Mouse (Mus musculus) T-helper 17 cell (primary cell): Measurements from ENCODE around the gene Cpne4.

Source experiments
- in situ Hi-C, 2 experiments: fragments of 300-600 bp; cut with MboI, MseI; formaldehyde crosslinking; loops; 1 replicate in 1 of 2; 2 replicates in 1 of 2; pipeline ENCODE4 v1.15.1; 2025; ENCODE audit warnings: high pct_unique_total_duplicates in 2 of 2

The Cpne4 gene

DNA sequence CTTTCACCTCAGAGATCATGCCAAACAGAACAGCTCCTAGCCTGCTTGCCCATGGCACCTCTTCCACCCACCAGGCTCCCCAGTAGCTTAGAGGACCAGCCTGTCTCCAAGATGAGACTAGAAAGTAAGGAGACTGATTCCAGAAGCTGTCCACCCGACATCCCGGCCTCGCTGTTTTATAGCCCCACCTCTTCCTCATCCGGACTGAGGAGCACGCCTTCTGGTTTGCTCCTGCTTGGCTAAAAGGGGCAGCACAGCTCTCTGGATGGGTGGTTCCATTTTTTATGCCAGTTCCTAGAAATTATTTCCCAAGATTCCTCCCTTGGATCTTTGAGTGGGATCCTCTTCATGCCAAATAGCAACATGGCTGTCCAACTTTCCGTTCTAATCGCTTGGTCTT lies 486.6 kb downstream of the Cpne4 start:
- in situ Hi-C loops, result no loop called here

DNA sequence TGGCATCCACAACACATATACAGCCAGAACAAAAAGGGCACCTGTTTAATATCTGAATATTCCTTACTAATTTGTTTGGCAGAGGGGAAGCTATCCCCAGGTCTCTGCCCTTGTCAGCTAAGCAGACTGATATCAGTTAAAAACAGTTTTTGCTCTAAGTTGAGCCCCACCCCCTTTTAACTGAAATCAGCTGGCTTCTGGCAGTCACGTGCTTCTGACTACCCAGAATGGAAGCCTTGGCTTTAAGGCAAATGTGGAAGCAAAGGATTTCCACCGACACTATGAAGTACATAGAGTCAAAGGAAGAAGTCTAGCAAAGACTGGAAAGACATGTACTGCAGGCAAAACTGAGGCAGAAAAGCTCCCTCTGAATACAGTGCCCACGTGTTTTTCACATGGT lies 490.8 kb downstream of the Cpne4 start:
- in situ Hi-C loops, result no loop called here

DNA sequence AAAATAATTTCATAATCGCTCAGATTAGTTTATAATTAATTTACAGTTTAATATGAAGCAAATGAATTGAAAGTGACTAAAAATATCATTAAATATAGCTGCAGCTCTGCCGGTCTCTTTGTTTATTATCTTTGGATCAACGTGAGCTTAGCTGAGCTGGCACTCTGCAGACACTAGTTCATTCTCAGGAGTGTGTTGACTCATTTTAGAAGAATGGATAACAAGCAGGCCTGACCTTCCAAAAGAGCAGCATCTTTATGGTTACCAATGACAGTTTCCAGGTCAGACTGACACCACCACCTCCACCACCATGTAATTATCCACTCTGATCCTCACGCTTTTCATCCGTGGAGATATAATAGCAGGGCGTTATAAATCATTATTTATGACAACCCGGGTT lies 498.9 kb downstream of the Cpne4 start:
- in situ Hi-C loops, result no loop called here

DNA sequence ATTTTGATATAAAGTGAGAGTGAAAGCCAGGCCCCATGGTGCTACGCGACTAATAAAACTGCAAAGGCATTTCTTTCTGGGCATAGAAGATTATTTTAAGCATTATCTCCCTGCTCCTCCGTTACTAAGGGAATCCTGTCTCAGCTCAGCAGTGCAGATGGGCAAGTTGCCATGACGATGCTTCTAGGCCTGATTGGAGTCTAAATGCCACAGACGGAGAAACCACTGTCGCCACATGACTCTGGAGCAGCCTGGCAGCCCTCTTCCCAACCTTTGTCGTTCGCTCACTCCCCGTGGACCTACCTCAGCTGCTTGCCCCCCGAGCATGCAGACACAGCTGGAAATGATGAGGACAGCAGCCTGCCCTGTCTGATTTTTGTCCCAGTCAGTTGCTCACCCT lies 501.3 kb downstream of the Cpne4 start:
- in situ Hi-C loops, result no loop called here

DNA sequence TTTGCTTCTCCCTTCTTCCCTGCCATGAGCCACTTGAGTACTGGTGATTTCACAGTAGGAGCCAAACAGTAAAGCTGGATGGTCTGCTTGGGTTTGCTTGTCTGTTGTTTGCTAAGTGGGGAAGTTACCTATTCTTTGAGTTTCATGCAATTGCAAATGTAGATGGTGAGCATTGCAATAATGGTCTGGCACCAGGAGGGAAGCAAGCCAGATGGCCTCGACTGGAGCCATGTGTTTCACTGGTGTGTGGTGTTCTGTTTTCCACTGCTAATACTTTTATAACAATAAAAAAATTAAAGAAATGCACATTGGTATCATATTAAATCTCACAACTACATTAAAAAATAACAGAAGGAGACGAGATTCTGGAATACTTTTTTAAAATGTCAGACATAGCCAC lies 502.6 kb downstream of the Cpne4 start:
- in situ Hi-C loops, result loop anchor here (10.0 to 25.0 kb wide), 5 partner anchors 588 to 1712 kb away; partner anchors contain the start of genes Dusp7 (in 1 of the 2), Glyctk (in 1 of the 2) and Pik3r4 (in 1 of the 2)

DNA sequence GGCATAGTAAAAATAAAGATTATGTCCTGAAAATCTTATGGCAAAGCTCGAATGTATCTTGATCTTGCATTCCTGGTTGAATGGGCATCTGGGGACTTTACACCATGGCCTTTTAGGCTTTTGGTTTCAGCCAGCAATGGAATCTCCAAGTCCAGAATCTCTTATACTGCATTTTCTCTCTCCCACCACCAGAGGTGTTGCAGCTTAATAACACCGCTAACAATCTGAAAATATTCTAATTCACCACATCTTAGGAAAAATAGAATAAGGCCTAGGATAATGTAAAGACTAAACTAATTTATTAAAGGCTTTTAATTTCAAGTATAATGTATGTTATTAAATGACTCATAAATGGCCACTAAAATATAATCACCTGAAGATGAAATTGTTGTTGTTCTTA lies 503.2 kb downstream of the Cpne4 start:
- in situ Hi-C loops, result loop anchor here (10.0 to 25.0 kb wide), 5 partner anchors 587 to 1713 kb away; partner anchors contain the start of genes Dusp7 (in 1 of the 2), Glyctk (in 1 of the 2) and Pik3r4 (in 1 of the 2)

DNA sequence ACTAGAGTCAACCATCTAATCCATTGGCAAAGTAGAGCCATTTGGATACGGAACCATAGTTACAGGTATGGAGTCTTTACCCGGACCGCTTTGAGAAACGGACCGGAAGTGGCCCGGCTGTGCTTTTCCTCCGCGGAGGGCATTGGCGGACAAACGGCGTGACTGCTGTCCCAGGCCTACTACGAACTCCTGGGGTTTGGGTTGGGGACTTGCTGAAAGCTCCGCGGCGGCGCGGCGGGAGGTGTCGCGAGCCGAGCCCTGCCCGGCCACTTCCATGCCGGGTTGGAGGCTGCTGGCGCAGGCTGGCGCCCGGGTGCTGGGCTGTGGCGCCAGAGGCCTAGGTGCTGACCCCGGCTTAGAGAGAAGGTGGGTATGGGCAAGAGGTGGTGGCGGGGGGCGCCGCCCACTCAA lies 506.1 kb downstream of the Cpne4 start, which contains the start of gene Mrpl3:
Gene Mrpl3, plus strand, starts transcription at position 93 of the 411 bp plus-strand sequence.
- in situ Hi-C loops, result loop anchor here (10.0 to 25.0 kb wide), 5 partner anchors 584 to 1716 kb away; partner anchors contain the start of genes Dusp7 (in 1 of the 2), Glyctk (in 1 of the 2) and Pik3r4 (in 1 of the 2)

DNA sequence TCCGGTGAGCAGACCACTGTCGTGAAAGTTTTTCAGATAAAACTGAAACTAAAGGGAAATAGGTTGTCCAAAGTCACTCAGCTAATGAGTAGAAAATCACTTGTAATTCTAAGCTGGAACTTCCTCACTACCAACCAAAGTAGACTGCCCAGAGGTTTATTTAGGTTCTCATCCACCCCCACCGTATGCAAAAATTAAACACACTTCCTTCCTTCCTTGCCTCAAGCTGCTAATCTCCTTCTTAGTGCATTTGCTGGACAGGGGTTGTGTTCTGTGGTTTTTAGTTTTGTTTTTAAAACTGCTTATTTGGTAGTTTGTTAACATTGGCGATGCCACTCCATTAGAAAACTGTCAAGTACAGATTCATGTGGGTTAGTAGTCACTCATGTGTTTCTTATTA lies 506.7 kb downstream of the Cpne4 start:
- in situ Hi-C loops, result loop anchor here (10.0 to 25.0 kb wide), 5 partner anchors 583 to 1717 kb away; partner anchors contain the start of genes Dusp7 (in 1 of the 2), Glyctk (in 1 of the 2) and Pik3r4 (in 1 of the 2)

DNA sequence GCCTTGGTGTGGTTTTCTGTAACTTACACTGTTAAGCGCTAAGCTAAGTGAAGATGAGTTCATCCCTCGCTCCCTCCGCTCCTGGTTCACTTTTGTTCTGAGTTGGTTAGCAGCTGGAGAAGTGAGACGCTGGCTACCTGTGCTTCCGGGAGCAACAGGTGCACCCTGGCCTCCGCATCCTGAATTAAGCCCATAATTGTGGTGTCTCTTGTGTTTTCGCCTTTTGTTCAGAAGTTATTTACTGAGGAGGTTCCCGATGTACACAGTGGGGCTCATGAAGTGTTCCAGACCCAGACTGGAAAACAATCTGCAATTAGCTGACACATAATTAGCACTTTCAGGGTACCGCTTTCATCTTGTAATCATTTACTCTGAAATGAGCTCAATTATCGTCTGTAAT lies 522.0 kb downstream of the Cpne4 start:
- in situ Hi-C loops, result loop anchor here (25.0 kb wide), 4 partner anchors 568 to 1732 kb away; partner anchors contain the start of genes Dusp7 (in 1 of the 2) and Pik3r4 (in 1 of the 2)

DNA sequence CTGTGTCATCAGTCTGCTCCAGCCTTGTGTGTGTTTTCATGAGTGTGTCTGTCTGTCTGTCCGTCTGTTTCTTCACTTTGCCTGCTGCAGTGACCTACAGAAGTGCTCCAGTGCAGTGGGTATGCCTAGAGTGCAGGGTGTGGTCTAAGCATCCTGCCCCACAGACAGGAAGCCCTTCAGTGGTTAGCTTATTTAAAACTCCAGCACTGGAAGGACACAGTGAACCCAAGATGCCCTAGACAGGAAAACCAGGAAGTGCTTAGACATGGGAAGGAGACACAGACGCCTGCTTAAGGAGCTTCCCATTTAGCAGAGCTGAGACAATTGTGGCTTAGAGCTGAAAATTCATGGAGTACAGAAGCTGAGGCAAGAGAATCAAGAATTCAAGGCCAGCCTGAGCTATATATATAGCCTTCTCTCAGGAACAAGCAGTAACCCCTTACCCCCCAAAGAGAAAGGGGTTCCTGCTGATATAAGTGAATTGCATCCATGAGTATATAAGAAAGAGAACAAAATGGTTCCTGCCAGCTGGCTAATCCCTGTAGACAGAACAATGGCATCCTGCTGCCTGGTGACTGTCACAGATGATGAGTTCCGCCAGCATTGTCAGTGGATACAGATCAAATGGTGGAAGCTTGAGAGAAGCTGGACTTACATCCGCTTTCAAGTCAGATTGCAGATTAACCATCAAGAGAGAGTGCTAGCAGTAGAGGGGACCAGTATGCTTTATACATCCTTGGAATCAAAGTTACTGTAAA lies 526.1 kb downstream of the Cpne4 start:
- in situ Hi-C loops, result loop anchor here (25.0 kb wide), 4 partner anchors 564 to 1736 kb away; partner anchors contain the start of genes Dusp7 (in 1 of the 2) and Pik3r4 (in 1 of the 2)

DNA sequence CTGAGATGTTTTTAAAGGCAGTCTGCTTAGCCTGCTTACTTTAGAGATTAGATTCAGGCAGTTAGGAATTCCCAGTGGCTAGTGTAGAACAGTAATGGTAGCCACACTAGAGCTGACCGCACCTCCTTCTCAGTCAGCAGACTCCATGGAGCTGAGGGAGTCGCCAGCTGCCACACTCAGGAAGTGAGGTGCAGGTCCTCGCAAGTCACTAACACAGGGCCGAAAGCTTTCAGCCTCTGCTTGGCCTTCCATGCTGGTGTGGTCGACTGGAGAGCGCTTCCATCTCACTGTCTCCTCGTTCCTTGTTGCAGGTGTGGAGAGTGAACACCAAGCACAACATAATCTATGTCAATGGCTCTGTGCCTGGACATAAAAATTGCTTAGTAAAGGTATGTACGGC lies 527.8 kb downstream of the Cpne4 start:
- in situ Hi-C loops, result loop anchor here (25.0 kb wide), 4 partner anchors 562 to 1738 kb away; partner anchors contain the start of genes Dusp7 (in 1 of the 2) and Pik3r4 (in 1 of the 2)

DNA sequence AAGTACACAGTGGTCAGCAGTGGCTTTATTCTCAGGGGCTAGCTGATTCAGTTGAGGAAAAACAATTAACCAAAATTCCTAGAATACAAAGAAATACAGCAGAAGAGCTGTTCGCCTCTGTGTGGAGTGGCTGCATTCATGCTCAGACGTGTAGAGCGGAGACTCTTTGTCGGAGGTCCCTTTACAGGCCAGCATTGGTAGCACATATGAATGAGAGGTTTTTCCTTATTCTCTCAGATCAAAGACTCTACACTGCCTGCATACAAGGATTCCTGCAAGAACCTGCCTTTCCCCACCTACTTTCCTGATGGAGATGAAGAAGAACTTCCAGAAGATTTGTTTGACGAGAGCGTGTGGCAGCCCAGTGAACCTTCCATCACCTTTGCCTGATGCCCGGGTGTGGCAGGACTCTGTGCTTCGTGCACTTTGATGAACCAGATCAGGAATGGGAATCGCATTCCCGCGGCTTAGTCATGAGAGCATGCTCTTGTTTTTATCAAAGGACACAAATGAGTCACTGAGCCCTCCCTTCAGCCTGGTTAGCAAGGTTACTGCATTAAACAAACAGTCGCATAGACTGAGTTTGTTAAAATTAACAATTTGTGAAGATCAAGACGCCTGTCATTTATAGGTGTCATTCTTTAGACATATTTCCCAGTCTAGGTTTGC lies 529.8 kb downstream of the Cpne4 start:
- in situ Hi-C loops, result no loop called here

DNA sequence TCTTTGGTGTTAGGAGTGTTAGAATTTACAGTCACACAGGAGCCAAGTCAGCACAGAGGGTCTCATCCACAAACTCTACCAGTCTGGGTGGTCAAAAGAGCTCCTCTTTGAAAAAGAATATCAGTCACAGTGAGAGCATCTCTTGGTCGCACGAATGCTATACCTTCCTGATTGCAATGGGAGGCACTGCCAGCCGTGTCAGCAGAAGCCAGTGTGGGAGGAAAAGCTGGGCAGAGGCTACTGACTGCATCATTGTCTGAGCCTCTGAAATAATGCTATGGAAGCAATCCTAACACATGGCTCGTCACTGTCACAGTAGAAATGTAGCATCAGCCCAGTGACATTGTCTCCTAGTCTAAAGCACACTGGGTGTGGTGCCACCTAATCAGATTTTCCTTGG lies 531.4 kb downstream of the Cpne4 start:
- in situ Hi-C loops, result no loop called here

DNA sequence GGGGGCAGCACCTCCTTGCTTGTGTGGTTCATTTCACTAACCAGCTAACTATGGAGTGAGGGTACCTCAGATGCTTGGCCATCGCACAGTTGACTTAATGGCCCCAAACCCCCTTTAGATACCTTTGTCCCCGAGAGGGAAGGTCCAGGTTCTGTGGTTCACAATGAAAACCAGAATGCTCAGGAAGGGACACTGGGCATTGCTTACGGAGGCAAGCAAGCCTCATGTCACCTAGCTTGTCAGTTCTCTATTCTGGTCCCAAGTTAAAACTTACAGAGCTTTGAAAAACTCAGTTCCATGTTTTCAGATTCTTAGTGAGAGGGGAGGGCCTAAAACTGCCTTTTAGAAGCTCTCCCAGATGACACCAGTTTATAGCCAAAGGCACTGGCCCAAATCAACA lies 533.2 kb downstream of the Cpne4 start:
- in situ Hi-C loops, result no loop called here
